Mouse (Mus musculus) cortical plate, adult 2 months (tissue): ENCODE data around the gene Ces1e.

Experiments used
- CTCF ChIP-seq: fragments of 200-500 bp; IDR thresholded peaks from 2 replicates; pipeline ENCODE4 v1.5.1; 2011; ENCODE audit warnings: mild to moderate bottlenecking, control low read depth, low read length; ENCODE audit not compliant: insufficient read depth; ENCODE audit errors: extremely low read depth
- POLR2A ChIP-seq: fragments of 200-500 bp; IDR thresholded peaks from 2 replicates; pipeline ENCODE4 v1.6.1; 2011; ENCODE audit warnings: mild to moderate bottlenecking, low read length, control low read depth; ENCODE audit not compliant: insufficient read depth; ENCODE audit errors: extremely low read depth

DNA sequence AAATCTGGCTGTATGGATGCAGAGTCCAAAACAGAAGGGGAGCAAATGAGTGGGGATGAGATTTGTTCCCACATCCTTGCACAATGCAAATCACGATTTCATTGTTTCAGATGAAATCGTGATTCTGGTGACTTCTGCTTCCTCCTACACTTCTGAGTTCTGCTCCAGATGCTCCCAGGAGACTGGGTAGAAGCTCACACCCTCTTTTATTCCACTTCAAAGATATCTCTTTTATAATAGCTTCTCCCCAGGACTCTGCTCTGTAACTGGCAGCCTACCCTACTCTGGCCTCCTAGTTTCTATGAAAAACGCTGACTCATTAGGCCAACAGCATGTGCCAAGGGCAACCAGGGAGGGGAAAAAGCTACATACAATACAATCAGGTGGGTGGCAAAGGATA lies 43.9 kb upstream of the Ces1e start:
- TF ChIP-seq CTCF, result no peak
- TF ChIP-seq POLR2A, result no peak
